ENCODE assay signal across 9 mouse cellular contexts in the genomic region with DNA sequence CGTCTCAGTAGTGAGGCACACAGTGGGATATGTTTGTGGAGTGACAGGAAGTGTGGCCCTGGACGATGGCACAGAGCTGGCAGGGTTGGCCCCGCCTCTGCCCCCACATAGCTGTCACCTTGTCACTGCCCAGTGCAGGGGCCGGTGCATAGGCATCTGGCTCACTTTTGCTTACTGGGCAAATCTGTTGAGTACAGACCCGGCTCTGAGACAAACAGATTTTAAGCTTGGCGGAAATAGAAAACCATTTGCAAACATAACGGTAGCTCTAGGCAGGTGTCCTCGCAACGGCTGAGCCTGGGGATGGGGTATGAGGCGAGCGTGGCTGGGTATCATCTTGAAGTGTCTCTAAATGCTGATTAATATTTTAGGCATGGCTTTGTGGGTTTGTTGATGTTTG.
A peak's percentile ranks its signal among the peaks of the same experiment; 100 is the strongest.
DNase-seq lines count a peak whose midpoint lies in the region; ATAC-seq and TF ChIP-seq lines count a peak whose summit lies in the region.
"Had no signal": no experiment of that assay in that cellular context is flagged by ENCODE, and none has a peak within 500 bp of the region (broad histone marks: within the 10 kb centered on the region; RNA-seq: fewer than 3 reads in every experiment).

No protein-coding gene starts in this region.

- ATAC-seq in liver, postnatal 0 days: 0 out of 2 replicates have a peak, but pooled peaks have one; percentile 18
- ATAC-seq in liver, embryonic 11.5 days (replicated peaks; ENCODE audit: low FRiP score): no peak
- no peak; the same call in 1 of the 2 replicates for ATAC-seq in forebrain, embryonic 15.5 days (replicated peaks)
- ATAC-seq in intestine, postnatal 0 days: 0 out of 2 replicates have a peak, but pooled peaks have one; percentile 1
- ATAC-seq in neural tube, embryonic 15.5 days (ENCODE audit: low FRiP score): no peak
- ATAC-seq: lung, postnatal 0 days had no signal

- no peak overlapping the region for H3K27ac ChIP-seq in liver, postnatal 0 days (ENCODE audit: low read depth)
- no peak overlapping the region for H3K27ac ChIP-seq in liver, embryonic 11.5 days (ENCODE audit: low read depth, low read length)
- peak overlapping the region; percentile 81 for H3K27ac ChIP-seq in forebrain, embryonic 15.5 days (replicated peaks)
- no peak overlapping the region for H3K27ac ChIP-seq in intestine, postnatal 0 days (ENCODE audit: low read depth, low read length)
- peak overlapping the region; percentile 33 for H3K27ac ChIP-seq in neural tube, embryonic 15.5 days (replicated peaks)

- H3K4me3 ChIP-seq in liver, postnatal 0 days (ENCODE audit: low read depth, low read length): no peak overlapping the region
- no peak overlapping the region for H3K4me3 ChIP-seq in liver, embryonic 11.5 days (ENCODE audit: low read depth, low read length)
- no peak overlapping the region for H3K4me3 ChIP-seq in forebrain, embryonic 15.5 days
- H3K4me3 ChIP-seq in intestine, postnatal 0 days (ENCODE audit: low read depth, low read length): no peak overlapping the region
- no peak overlapping the region for H3K4me3 ChIP-seq in neural tube, embryonic 15.5 days (replicated peaks)

- no peaks in the 10 kb centered on the region for H3K9me3 ChIP-seq in liver, postnatal 0 days (ENCODE audit: low read length)
- no peaks in the 10 kb centered on the region for H3K9me3 ChIP-seq in liver, embryonic 11.5 days (ENCODE audit: control insufficient read depth, low read length)
- no peaks in the 10 kb centered on the region for H3K9me3 ChIP-seq in forebrain, embryonic 15.5 days
- no peaks in the 10 kb centered on the region for H3K9me3 ChIP-seq in intestine, postnatal 0 days (ENCODE audit: control insufficient read depth)
- H3K9me3 ChIP-seq in neural tube, embryonic 15.5 days (replicated peaks): no peaks in the 10 kb centered on the region

- no peak for DNase-seq in liver, postnatal 0 days
- no peak for DNase-seq in liver, embryonic 11.5 days (ENCODE audit: low spot score)
- no peak for DNase-seq in lung, postnatal 25 days (ENCODE audit: low spot score)
- DNase-seq in MN1 (ENCODE audit: low spot score): no peak
- DNase-seq: right cerebral cortex, postnatal 25 days had no signal

- 51% methylated on average over 11 of the region's 11 CpGs for WGBS in liver, postnatal 0 days (ENCODE audit: insufficient replicate concordance)
- WGBS in liver, embryonic 11.5 days: 50% methylated on average over 11 of the region's 11 CpGs
- WGBS in forebrain, embryonic 15.5 days: 37% methylated on average over 11 of the region's 11 CpGs
- WGBS in intestine, postnatal 0 days: 55% methylated on average over 11 of the region's 11 CpGs
- 35% methylated on average over 11 of the region's 11 CpGs for WGBS in neural tube, embryonic 15.5 days

- H3K36me3 ChIP-seq in liver, postnatal 0 days (replicated peaks; ENCODE audit: insufficient read depth, low read length): no peaks in the 10 kb centered on the region
- H3K36me3 ChIP-seq in liver, embryonic 11.5 days (ENCODE audit: control insufficient read depth, insufficient read depth, low read length): no peaks in the 10 kb centered on the region
- H3K36me3 ChIP-seq in forebrain, embryonic 15.5 days: no peaks in the 10 kb centered on the region
- H3K36me3 ChIP-seq in intestine, postnatal 0 days (ENCODE audit: control insufficient read depth, insufficient read depth): no peaks in the 10 kb centered on the region
- H3K36me3 ChIP-seq in neural tube, embryonic 15.5 days: no peaks in the 10 kb centered on the region

- no peak overlapping the region for H3K9ac ChIP-seq in liver, postnatal 0 days (replicated peaks)
- H3K9ac ChIP-seq in liver, embryonic 11.5 days (ENCODE audit: low read depth, low read length): no peak overlapping the region
- H3K9ac ChIP-seq in forebrain, embryonic 15.5 days (replicated peaks): peak overlapping the region; percentile 1; the same call in 1 of the 2 replicates
- no peak overlapping the region for H3K9ac ChIP-seq in intestine, postnatal 0 days (ENCODE audit: low read depth, low read length)
- H3K9ac ChIP-seq in neural tube, embryonic 15.5 days (replicated peaks): no peak overlapping the region

- no peak for TF ChIP-seq CTCF in liver, postnatal 0 days (IDR thresholded peaks at IDR 0.05; ENCODE audit: low read depth)
- no peak for TF ChIP-seq CTCF in intestine, postnatal 0 days (IDR thresholded peaks at IDR 0.05; ENCODE audit: low read depth)

- peaks cover 12% of the 10 kb centered on the region; the same call in 1 of the 2 replicates for H3K27me3 ChIP-seq in liver, postnatal 0 days (ENCODE audit: insufficient read depth, low read length)
- peaks cover 11% of the 10 kb centered on the region; the same call in 1 of the 2 replicates for H3K27me3 ChIP-seq in liver, embryonic 11.5 days (replicated peaks; ENCODE audit: control insufficient read depth, insufficient read depth, low read length)
- H3K27me3 ChIP-seq in forebrain, embryonic 15.5 days: no peaks in the 10 kb centered on the region
- no peaks in the 10 kb centered on the region for H3K27me3 ChIP-seq in intestine, postnatal 0 days (replicated peaks; ENCODE audit: control insufficient read depth, insufficient read depth, low read length)
- H3K27me3 ChIP-seq in neural tube, embryonic 15.5 days (replicated peaks): peaks cover 8% of the 10 kb centered on the region; the same call in 1 of the 2 replicates

- no peaks in the 10 kb centered on the region for H3K4me1 ChIP-seq in liver, postnatal 0 days (ENCODE audit: insufficient read depth)
- H3K4me1 ChIP-seq in liver, embryonic 11.5 days (replicated peaks; ENCODE audit: control insufficient read depth, insufficient read depth, low read length): peaks cover 15% of the 10 kb centered on the region
- peaks cover 63% of the 10 kb centered on the region for H3K4me1 ChIP-seq in forebrain, embryonic 15.5 days
- no peaks in the 10 kb centered on the region for H3K4me1 ChIP-seq in intestine, postnatal 0 days (replicated peaks; ENCODE audit: control insufficient read depth, insufficient read depth, low read length)
- H3K4me1 ChIP-seq in neural tube, embryonic 15.5 days: peaks cover 64% of the 10 kb centered on the region

- TF ChIP-seq EP300 in liver, postnatal 0 days (IDR thresholded peaks at IDR 0.05; ENCODE audit: low read depth): no peak

- no peak overlapping the region for H3K4me2 ChIP-seq in liver, postnatal 0 days (ENCODE audit: low read depth, low read length)
- H3K4me2 ChIP-seq in liver, embryonic 11.5 days: no peak overlapping the region
- H3K4me2 ChIP-seq in forebrain, embryonic 15.5 days (replicated peaks): no peak overlapping the region
- H3K4me2 ChIP-seq in intestine, postnatal 0 days (replicated peaks; ENCODE audit: low read depth): 0 out of 2 replicates have a peak overlapping the region, but pooled peaks have one; percentile 0
- H3K4me2 ChIP-seq in neural tube, embryonic 15.5 days: peak overlapping the region; percentile 23; the same call in 1 of the 2 replicates

Comparison
In these comparisons a context has a peak if more than half of its experiments do, and no peak if none do; other contexts are left out.
1. ATAC-seq: peak in liver, postnatal 0 days (single experiment) and intestine, postnatal 0 days (single experiment); none in liver, embryonic 11.5 days (single experiment), forebrain, embryonic 15.5 days (single experiment) and neural tube, embryonic 15.5 days (single experiment).
2. H3K27ac ChIP-seq: peak in forebrain, embryonic 15.5 days (single experiment) and neural tube, embryonic 15.5 days (single experiment); none in liver, postnatal 0 days (single experiment), liver, embryonic 11.5 days (single experiment) and intestine, postnatal 0 days (single experiment).
3. H3K4me2 ChIP-seq: peak in intestine, postnatal 0 days (single experiment) and neural tube, embryonic 15.5 days (single experiment); none in liver, postnatal 0 days (single experiment), liver, embryonic 11.5 days (single experiment) and forebrain, embryonic 15.5 days (single experiment).